Mouse (Mus musculus) embryonic facial prominence, embryonic 15.5 days (tissue): ENCODE results near the gene Abcf2. TPM values are rescaled to one million over a fixed set of nuclear protein-coding genes. Genes with fewer than 3 reads are reported as not detected.

Experiments
- ATAC-seq: fragments of 200-750 bp; cut with Nextera tagmentation; 2 replicates; pipeline ENCODE4 v1.8.0; 2017; ENCODE audit warnings: low read depth, moderate TSS enrichment; ENCODE audit not compliant: insufficient number of reproducible peaks, low FRiP score, low TSS enrichment
- H3K27ac ChIP-seq: fragments of 300-500 bp; sonication (generic); replicated peaks from 2 replicates; pipeline ENCODE4 v1.5.1; 2015; ENCODE audit warnings: mild to moderate bottlenecking, inconsistent platforms
- H3K27me3 ChIP-seq: fragments of 300-500 bp; sonication (generic); 2 replicates; pipeline ENCODE4 v1.6.1; 2015; ENCODE audit warnings: inconsistent platforms
- H3K36me3 ChIP-seq: fragments of 300-500 bp; sonication (generic); 2 replicates; pipeline ENCODE4 v1.6.1; 2015; ENCODE audit warnings: mild to moderate bottlenecking, inconsistent platforms
- H3K4me1 ChIP-seq: fragments of 300-500 bp; sonication (generic); 2 replicates; pipeline ENCODE4 v1.6.1; 2015; ENCODE audit warnings: inconsistent platforms
- H3K4me2 ChIP-seq: fragments of 300-500 bp; sonication (generic); replicated peaks from 2 replicates; pipeline ENCODE4 v1.6.1; 2015; ENCODE audit warnings: mild to moderate bottlenecking, inconsistent platforms
- H3K4me3 ChIP-seq: fragments of 300-500 bp; sonication (generic); replicated peaks from 2 replicates; pipeline ENCODE4 v1.5.1; 2015; ENCODE audit warnings: mild to moderate bottlenecking, inconsistent platforms
- H3K9ac ChIP-seq: fragments of 300-500 bp; sonication (generic); 2 replicates; pipeline ENCODE4 v1.6.1; 2015; ENCODE audit warnings: inconsistent platforms
- H3K9me3 ChIP-seq: fragments of 300-500 bp; sonication (generic); replicated peaks from 2 replicates; pipeline ENCODE4 v1.6.1; 2016; ENCODE audit warnings: inconsistent platforms
- WGBS: fragments of 180-500 bp; shearing (Covaris S2); methylation state at CpG from one replicate; pipeline ENCODE4 v1.1.7; 2015; 5-methylcytosine and 5-hydroxymethylcytosine counted together
- polyA plus RNA-seq: library from polyadenylated mRNA; unstranded; fragments of >200 nt; fragmentation: Nextera tagmentation; extraction: Ambion mirVana; gene quantifications from 2 replicates; pipeline ENCODE4 v1.2.1, GENCODE M21; 2015

Abcf2 gene
- polyA plus RNA-seq, 1 experiment from 2014 or later, result 93.7 TPM

DNA sequence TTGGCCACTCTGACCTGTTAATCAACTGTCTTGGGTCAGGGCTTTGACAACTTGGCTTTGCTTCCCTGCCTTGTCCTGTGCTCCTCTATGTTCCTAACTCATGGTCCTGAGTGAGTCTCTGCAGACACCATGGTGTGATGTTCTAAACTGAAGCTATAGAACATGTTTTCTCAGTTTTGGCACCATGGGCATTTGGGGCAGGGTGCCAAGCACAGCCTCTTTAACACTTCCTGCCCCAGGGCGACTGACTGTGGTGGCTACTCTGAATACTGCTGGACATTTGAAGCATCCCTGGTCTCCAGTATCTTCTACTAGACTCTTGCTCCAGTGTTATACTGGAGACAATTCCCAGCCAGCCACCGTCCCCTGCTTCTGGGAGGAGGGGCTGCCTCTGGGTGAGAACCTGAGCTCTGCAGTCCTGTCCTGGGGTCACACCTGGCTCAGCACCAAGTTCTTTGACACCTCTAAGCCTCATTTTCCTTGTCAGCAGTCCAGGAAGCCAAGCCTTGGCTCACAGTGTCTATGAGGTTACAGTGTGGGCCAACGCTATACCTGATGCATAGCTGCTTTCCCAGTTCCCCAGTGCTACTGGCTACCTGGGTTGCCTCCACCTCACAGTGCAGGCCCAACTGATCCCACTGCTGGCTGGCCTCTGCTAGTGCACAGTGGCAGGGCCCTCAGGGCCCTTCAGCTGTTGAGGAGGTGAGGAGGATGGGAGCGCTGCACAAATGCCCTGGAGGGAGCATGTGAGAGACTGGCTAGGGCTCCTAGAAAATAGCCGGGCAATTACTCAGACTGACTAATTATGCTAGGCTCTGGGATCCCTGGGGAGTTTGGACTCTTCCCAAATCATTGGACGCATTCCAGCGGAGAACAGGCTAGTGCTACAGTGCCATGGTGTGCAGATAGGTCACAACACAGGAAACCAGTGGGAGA is 34.4 kb upstream of the Abcf2 start:
- peaks cover 15% of the 10 kb centered on the region for H3K4me1 ChIP-seq
- H3K27me3 ChIP-seq, result no peaks in the 10 kb centered on the region
- no peak overlapping the region for H3K4me3 ChIP-seq
- peak; percentile 40; the same call in 1 of the 2 replicates for ATAC-seq
- H3K36me3 ChIP-seq, result no peaks in the 10 kb centered on the region
- H3K9ac ChIP-seq, result no peak overlapping the region
- no peak overlapping the region for H3K27ac ChIP-seq
- H3K4me2 ChIP-seq, result no peak overlapping the region
- 34% methylated on average over 7 of the region's 7 CpGs for WGBS
- no peaks in the 10 kb centered on the region for H3K9me3 ChIP-seq

DNA sequence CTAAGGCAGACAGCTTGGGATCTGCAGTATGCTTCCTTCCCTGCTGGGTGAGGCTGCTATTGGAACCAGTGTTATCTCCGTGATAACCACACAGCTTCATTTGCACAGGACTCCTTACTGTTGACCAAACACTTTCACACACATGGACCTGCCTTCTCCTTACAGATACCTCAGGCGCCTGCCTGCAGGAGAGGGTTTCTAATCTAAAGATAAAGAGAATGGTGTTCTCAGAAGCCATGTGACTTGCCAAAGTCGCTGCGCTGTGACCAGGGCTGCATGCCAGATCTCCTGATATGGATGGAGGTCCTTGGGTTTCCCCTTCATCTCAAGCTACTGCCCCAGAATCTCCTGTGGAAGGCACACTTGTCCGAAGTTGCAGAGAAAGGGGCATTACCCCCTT is 32.1 kb upstream of the Abcf2 start:
- Histone ChIP-seq H3K9me3 (no peaks in the 10 kb centered on the region), H3K27me3 (no peaks in the 10 kb centered on the region), H3K36me3 (no peaks in the 10 kb centered on the region), H3K4me1 (peaks cover 32% of the 10 kb centered on the region), H3K9ac (no peak overlapping the region), H3K4me2 (no peak overlapping the region), H3K27ac (no peak overlapping the region), H3K4me3 (no peak overlapping the region)
- no peak for ATAC-seq
- 60% methylated on average over 5 of the region's 5 CpGs for WGBS

DNA sequence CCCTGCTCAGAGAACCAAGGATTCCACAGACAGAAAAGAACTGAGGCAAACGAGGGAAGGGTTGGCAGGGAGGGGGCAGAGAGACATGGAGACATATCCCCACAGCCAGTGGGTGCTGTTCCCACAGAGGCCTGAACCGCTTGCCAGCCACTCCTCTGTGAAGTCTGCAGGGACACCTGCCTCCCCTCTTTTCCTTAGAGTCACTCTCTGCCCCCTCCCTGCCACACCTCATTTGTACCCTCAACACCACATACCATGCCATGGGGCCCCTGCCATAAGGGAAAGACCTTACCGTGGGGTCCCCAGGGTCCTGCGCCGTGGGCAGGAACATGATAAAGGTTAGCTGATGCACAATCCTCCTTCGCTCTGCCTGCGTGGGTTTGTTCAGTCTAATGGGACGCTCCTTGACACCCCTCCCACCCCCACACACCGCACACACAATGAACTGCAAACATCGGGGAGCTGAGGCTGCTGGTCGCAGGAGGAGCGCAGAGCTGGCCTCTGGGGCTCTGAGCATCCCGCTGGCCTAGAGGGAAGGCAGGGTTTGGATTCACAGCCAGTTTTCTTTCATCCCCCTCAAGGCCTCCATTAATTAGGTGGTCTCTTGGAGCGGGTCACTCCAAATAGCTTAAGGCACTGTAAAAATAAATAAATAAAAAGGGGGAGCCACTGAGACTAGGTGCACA is 28.9 kb upstream of the Abcf2 start:
- no peaks in the 10 kb centered on the region for H3K27me3 ChIP-seq
- peak overlapping the region; percentile 63 for H3K4me2 ChIP-seq
- no peak for ATAC-seq
- H3K9me3 ChIP-seq, result no peaks in the 10 kb centered on the region
- WGBS, result 25% methylated on average over 14 of the region's 14 CpGs
- peak overlapping the region; percentile 76; the same call in 1 of the 2 replicates for H3K4me3 ChIP-seq
- peaks cover 44% of the 10 kb centered on the region for H3K4me1 ChIP-seq
- H3K27ac ChIP-seq, result peak overlapping the region; percentile 99
- peak overlapping the region; percentile 76; the same call in 1 of the 2 replicates for H3K9ac ChIP-seq
- H3K36me3 ChIP-seq, result no peaks in the 10 kb centered on the region

DNA sequence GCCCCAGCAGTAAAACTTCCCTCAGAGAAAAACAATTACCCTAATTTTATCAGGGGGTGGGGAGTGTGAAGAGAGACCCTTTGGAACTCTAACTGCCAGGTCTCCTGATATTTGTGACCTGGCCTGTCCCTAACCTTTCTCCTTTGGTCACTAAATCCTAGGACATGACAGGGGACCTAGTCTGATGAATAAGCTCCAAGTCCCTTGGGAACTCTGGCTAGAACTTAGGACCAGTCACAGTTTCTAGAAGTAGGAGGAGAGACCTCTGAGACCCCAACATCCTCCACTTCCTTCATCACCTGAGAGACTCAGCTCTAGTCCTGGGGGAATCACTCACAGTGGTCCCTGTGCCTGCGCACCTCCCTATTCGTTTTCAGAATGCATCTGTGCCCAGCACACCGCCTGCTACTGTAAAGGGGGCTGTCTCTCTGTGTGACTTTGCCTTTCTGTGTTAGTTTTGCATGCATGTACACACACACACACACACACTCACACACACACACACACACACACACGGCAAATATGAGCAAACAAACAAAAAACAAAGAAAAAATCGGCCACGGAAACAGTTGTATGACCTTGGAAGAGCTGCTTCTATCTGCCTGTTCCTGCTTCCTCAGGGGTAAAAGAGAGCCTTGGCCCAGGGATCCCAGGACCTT is 28.2 kb upstream of the Abcf2 start:
- WGBS, result 8% methylated on average over 6 of the region's 6 CpGs

DNA sequence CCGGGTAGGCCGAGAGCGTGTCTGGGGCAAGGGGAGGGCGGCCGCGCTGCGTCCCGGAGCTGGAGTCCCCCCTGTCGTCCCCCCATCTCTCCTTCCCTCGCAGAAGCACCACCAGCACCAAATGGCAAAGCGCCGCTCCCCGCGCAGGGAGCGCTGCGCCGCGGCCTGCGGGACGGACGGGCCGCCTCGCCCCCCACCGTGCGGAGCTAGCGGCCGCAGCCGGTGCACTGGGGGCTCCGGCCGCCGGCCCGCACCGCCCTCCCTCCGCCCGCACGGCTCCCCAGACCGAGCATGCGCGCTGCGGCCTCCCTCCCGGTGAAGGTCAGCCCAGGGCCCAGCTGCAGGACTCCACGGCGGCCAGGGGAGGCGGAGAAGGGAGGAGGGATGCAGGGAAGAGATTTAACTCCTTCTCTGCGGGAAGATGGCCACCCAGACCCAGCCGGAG is 27.4 kb upstream of the Abcf2 start:
- under 1% methylated on average over 38 of the region's 46 CpGs for WGBS
- Histone ChIP-seq H3K4me2 (peak overlapping the region; percentile 63), H3K4me3 (peak overlapping the region; percentile 76), H3K27ac (peak overlapping the region; percentile 99), H3K4me1 (peaks cover 56% of the 10 kb centered on the region), H3K9me3 (no peaks in the 10 kb centered on the region), H3K27me3 (no peaks in the 10 kb centered on the region), H3K36me3 (no peaks in the 10 kb centered on the region), H3K9ac (peak overlapping the region; percentile 76)
- ATAC-seq, result peak; percentile 80

More for the DNA sequence above, 28.2 kb upstream of the Abcf2 start:
- H3K9ac ChIP-seq, result peak overlapping the region; percentile 76; the same call in 1 of the 2 replicates
- H3K4me3 ChIP-seq, result peak overlapping the region; percentile 76
- no peaks in the 10 kb centered on the region for H3K36me3 ChIP-seq
- no peak for ATAC-seq
- H3K27ac ChIP-seq, result peak overlapping the region; percentile 99
- no peaks in the 10 kb centered on the region for H3K9me3 ChIP-seq
- H3K27me3 ChIP-seq, result no peaks in the 10 kb centered on the region
- peak overlapping the region; percentile 63 for H3K4me2 ChIP-seq
- H3K4me1 ChIP-seq, result peaks cover 51% of the 10 kb centered on the region

DNA sequence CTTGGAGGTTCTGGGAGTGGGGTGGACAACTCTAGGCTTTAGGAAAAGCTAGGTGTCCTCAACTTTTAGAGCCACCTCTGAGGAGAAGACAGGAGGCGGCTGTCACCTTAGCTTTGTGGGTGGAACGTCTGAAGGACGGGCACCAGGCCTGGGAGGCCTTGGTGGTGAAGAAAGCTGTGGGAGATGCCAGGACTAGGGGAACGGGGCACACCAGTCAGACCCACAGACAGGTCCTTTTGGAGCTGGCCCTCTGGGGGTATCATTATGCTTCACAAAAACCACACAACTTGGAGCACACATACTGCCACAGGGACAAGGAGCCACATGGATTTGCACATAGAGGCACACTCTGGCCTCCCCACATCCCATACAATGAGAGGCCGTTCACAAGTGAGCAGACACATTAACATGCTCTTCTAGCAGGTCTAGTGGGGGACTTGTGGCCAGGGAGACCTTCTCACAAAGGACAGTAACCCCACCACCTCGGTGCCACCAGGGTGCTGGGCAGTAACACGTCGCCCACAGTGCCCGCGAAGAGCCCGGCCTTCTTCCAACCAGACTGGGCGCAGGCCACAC is 26.9 kb upstream of the Abcf2 start:
- no peak; the same call in 1 of the 2 replicates for ATAC-seq
- Histone ChIP-seq H3K27ac (peak overlapping the region; percentile 99), H3K4me1 (peaks cover 61% of the 10 kb centered on the region), H3K27me3 (no peaks in the 10 kb centered on the region), H3K9me3 (no peaks in the 10 kb centered on the region), H3K36me3 (no peaks in the 10 kb centered on the region), H3K4me3 (peak overlapping the region; percentile 76), H3K4me2 (peak overlapping the region; percentile 63), H3K9ac (peak overlapping the region; percentile 76)
- 13% methylated on average over 12 of the region's 12 CpGs for WGBS

DNA sequence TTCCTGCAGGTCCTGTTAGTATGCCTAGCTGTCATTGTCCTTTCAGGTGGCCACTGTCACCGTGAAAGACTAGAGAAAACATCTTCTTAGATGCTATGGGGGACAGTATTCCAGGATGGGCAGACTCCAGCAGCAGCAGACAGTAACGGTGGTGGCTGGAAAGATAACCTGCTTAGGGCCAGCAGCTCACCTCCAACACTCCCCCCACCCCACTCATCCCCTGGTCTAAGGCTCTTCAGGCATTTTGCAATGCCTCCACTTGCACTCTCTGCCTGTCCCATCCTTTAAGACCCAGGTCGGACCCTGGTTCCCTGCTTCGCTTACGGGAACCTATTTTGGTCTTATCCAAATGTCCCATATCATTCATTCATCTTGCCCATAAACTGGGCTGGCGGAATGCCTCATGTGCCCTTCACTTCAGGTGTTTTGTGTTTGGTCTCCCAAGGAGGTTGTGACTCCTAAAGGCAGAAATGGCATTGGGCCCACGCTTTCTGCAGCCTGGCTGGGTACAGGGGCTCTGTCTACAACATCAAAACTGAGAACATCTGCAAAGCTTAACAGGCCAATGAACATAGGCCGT is 26.3 kb upstream of the Abcf2 start:
- H3K4me1 ChIP-seq, result peaks cover 67% of the 10 kb centered on the region
- no peak overlapping the region for H3K9ac ChIP-seq
- no peak for ATAC-seq
- peak overlapping the region; percentile 99 for H3K27ac ChIP-seq
- H3K9me3 ChIP-seq, result no peaks in the 10 kb centered on the region
- H3K4me2 ChIP-seq, result peak overlapping the region; percentile 92
- no peaks in the 10 kb centered on the region for H3K36me3 ChIP-seq
- H3K4me3 ChIP-seq, result peak overlapping the region; percentile 68
- 67% methylated on average over 8 of the region's 8 CpGs for WGBS
- H3K27me3 ChIP-seq, result no peaks in the 10 kb centered on the region

DNA sequence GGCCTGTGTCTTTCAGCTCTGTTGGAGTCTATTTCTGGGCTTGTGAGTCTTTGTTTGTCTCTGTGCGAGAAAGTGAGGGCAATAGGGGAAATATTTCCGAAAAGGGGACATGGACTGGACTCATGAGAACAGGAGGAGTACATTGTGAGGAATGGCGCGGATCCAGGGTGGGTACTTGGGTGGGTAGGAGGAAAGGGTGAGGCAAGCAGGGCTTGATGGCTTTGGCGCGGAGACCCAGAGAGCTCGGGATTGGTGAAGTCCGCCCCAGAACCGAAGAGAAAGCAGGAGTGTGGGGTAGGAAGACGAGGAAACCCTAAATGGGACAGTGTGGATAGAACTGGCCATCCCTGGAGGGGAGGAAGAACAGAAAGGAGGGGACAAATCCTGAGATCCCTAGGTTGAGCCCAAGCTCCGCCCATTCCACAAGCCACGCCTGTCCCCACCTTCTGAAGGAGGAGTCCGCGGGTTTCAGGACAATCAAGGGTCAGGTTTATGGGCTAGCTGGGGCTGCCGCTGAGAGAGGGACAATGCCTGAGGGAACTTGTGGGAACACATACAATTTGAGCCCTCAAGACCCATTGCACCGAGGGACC is 25.6 kb upstream of the Abcf2 start:
- Histone ChIP-seq H3K9me3 (no peaks in the 10 kb centered on the region), H3K4me1 (peaks cover 74% of the 10 kb centered on the region), H3K27me3 (no peaks in the 10 kb centered on the region), H3K4me2 (peak overlapping the region; percentile 92), H3K4me3 (peak overlapping the region; percentile 68), H3K36me3 (no peaks in the 10 kb centered on the region), H3K27ac (peak overlapping the region; percentile 99), H3K9ac (peak overlapping the region; percentile 78)
- WGBS, result under 1% methylated on average over 16 of the region's 16 CpGs
- ATAC-seq, result peak; percentile 64

DNA sequence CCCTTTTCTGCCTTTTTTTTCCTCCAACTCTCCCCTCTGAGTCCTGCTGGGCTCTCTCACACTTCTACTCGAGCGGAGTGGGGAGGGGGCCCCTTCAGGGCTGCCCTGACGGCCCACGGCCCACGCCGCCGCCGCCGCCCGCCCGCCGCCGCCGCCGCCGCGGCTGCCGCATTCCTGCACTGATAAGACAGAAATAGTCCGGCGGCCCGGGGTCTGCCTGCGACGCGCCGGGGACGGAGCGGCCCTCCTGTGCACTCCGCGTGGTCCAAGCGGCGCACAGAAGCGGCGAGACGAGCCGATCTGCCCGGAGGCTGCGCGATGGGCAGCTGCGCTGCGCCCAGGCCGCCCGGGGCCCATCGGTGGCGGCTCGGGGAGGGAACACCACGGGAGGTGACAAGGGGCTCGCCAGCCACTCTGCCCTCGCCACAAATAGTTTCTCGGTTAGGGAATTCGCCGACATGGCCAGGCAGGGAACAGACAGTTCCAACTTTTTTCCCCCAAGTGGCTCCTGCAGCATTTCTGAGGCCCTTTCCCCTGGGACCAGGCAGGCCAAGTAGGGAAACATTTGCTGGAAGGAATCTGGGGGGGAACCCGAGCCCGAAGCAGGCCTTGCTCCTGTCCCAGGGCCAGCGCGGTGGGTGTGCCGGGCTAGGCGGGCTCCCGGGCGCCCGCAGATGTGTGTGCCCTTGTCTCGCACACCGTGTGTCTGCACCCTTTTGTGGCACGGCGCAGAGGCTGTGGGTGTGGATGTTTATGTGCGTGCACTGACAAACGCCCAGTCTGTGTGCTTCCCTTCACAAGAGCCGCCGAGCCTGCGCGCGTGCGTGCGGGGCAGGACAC is 24.9 kb upstream of the Abcf2 start:
- peak; percentile 48 for ATAC-seq
- no peaks in the 10 kb centered on the region for H3K9me3 ChIP-seq
- H3K4me3 ChIP-seq, result peak overlapping the region; percentile 68
- H3K27me3 ChIP-seq, result no peaks in the 10 kb centered on the region
- H3K4me1 ChIP-seq, result peaks cover 78% of the 10 kb centered on the region
- peak overlapping the region; percentile 99 for H3K27ac ChIP-seq
- peak overlapping the region; percentile 92 for H3K4me2 ChIP-seq
- H3K9ac ChIP-seq, result peak overlapping the region; percentile 78
- under 1% methylated on average over 73 of the region's 73 CpGs for WGBS
- H3K36me3 ChIP-seq, result no peaks in the 10 kb centered on the region
